Mouse (Mus musculus) right cerebral cortex, adult 18-20 months (tissue): ENCODE results near the gene Taf12.

Experiments used
- DNase-seq: peaks from one replicate; pipeline ENCODE4 v3.0.0; 2022; ENCODE audit warnings: mixed read lengths

The Taf12 gene

DNA sequence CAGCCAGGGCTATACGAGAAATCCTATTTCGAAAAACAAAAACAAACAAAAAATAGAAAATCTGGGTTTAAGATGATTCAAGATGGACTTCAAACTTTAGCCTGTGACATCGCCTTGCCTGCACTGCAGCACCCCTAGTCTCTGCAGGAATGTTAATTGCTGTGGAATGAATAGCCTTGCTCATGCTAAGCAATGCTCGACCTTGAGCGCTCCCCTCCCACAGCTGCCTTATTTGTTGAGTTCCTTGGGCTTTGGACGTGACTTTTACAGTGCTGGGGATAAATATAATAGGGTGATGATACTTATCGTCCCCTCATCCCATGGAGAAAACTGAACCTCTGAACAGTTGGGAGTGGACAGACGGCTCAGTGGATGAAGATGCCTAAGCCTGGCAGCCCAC is 41.5 kb downstream of the Taf12 start:
- DNase-seq, result no peak

DNA sequence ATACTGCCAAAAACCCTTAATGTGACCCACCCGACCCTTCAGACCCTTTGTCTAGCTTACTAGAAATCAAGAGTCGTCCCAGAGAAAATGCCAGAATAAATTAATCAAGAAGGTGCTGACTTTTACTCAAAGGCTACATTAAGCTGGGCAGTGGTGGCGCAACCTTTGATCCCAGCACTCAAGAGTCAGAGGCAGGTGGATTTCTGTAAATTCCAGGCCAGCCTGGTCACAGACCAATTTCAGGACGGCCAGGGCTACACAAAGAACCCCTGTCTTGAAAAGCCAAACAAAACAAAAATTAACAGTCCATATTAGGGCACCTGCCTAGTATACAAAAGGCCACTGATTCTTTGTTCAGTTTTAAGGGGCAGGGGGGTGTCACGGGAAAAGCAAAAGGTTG is 52.3 kb downstream of the Taf12 start:
- DNase-seq, result no peak

DNA sequence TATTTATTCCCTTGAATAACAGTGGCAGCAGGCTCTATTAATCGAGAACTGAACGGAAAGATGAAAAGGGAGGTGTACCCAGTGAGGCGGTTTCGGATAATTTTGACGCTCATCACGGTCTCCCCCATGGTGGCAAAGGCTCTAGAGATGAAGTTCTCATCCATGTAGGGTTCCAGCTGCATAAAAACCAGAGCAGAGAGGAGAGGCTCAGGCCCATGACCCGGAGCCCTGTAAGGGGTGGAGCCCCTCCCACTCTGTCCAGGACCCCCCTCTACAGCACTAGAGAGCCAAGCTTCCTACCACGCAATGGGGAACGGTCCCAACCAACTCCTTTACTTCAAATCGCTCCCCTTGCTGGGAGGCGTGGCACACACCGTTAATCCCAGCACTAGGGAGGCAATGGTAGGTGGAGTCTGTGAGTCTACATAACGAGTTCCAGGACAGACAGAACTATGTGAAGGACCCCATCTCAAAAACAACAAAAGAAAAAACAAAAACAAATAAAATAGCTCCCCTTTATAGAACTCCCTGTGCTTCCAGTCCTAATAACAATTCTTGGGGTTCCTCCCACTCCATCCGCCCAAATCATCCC is 54.3 kb downstream of the Taf12 start:
- DNase-seq, result no peak

DNA sequence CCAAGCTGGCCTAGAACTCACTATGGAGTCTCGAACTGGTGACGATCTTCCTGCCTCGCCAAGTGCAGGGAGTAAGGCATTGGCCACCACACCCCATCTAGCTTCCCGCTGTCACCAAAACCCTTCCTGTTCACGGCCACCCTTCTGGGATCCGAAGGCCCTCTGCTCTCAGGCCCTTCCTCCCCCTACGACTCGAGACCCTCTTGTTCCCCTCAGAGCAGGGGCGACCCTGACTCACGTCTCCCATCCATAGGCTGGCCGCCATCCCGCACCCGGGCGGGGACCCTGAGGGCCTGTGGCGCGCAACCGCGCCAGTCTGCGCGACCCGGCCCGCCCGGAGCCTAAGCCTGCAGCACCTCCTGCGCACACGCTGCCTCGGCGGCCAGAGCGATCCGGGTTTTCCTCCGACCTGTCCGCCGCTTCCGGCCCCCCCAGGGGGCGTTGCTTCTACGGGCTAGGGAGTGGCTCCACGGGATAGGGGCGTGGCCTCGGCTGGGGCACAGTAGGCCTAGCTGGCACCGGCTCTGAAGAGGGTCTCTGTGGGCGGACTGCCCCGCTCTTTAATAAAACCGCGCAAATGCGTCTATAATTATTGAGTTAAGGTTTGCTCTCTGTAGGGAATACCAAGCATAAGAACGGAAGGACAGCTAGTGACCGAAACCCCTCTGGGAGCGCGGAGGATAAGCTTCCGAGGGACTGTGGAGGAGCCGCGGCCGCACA is 55.1 kb downstream of the Taf12 start, which contains the start of gene Trnau1ap:
Gene Trnau1ap, minus strand, starts transcription at position 424 of the 720 bp plus-strand sequence.
- peak; percentile 92 for DNase-seq

DNA sequence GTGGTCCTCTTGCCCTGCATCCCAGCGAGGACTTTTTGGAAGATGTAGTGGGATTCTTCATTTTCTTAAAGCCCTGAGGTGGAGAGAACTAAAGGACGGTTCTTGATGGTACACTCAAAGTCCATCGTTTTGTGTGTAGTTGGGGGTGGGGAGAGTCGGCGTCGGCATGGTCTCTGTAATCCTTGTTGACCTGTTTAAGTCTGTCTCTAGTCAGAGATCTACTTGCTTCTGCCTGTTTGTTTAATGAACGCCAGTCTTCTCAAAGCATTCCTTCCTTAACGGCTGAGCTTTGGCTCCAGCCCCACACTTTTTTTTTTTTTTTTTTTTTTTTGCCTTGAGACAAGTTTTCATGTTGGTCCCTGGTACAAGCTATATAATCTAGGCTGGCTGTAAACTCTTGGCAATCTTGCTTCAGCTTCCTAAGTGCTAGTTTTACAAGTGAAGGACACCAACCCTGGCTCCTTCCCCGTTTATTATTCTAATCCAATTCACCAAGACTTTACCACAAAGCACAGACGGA is 55.7 kb downstream of the Taf12 start:
- no peak for DNase-seq

DNA sequence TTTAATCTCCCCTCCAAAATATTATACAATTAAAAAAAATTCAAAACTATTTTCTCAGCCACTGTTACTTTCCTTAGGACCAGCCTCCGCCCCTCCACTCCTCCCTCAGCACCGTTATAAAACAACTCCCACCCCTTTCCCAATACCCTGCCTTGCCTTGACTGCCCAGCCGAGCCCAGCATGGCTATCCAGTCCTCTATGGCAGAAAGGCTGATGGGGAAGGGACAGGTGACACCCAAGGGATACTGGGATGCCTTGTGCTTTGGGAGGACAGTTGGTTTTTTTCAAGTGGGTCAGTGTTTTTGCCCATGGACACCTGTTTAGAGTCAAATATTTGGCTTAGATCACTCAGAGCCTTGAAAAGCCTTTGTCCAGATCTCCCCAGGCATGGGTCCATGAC is 57.8 kb downstream of the Taf12 start:
- DNase-seq, result no peak

DNA sequence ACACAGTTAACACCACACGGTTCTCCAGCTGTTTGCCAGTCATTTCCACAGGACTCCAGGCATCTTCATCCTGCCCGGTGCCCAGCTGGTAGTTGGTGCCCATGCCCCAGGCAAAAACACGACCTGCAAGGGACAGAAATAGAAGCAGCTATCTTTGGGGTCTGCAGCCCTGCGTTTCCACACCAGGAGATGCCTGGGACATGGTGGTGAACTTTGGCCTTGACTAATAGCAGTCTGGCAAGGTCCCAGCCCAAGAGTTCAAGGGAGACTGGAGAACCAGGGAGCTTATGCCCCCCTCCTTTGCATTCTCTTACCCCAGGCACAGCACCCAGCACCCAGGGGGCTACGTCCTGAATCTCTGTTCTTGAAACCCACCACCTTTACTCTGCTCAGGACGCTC is 58.7 kb downstream of the Taf12 start:
- no peak for DNase-seq

DNA sequence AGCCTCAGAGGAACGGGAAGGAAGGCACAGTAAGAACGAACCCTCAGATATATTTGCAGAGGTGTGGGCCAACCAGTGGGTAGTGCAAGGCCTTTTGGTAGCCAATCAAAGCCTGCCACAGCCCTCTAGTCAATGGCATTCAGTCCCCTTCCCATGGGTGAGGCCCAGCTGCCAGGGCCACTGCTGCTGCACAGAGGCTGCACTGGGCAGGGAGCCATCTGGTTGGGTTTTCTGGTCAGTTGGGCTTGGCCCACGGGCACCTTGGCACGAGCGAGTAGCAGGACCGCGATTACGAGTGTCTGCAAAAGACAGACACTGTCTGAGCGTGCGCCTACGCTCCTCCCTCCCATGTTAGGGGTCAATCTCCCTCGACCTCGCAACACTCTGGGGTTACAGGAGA is 64.8 kb downstream of the Taf12 start:
- peak; percentile 39 for DNase-seq

DNA sequence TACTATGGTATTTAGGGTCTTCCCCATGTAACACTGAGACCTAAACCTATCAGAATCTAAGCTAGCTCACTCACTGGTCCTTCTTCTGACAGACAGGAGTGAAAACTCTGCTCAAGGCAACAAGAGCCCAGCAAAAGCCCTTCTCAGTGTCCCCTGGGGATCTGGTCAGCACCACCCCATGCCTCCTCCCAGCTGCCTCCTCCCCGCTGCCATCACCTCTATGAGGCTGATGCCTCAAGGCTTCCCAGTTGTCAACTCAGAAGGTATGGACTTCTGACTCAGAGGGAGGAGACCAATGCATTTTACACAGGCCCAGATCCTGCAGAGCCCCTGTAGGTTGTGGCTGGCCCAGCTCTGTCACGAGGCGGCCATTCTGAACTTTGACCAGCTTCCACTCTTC is 67.3 kb downstream of the Taf12 start:
- DNase-seq, result no peak

DNA sequence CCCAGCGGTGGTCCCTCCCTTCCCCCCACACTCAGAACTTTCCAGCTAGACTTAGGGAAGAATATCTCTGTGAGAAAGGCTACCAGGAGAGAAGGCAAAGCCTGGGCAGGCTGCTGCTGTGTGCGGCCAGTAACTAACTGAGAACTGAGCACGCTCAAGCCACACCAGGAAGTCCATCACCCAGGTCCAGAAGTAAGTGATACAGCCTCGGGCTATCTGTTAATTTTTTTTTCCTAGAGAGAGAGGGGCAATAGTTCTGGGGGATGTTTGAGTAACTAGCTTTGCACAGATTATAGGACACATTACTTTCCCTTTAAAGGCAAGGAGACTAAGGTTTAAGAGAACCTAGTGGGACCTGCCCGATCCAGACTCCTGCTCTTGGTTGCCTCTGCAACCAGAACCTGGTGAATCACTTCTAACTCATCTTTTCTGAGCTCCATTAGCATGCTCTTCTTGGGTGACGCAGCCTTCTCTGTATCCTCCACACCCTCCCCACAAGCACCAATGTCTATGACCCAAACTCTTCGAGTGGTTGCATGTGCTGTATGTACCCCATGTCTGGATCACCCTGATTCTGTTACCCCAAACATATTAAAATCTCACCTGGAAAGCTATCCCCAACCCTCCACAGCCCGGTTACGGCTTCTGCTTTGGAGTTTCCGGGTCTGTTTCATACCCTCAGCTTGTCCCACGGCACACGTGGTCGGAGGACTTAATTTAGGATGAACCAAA is 70.4 kb downstream of the Taf12 start:
- DNase-seq, result peak; percentile 15
